Mouse (Mus musculus) bone marrow macrophage, adult 2 months (primary cell): Measurements from ENCODE around the gene Hrh2.

Source experiments
- CTCF ChIP-seq: IDR thresholded peaks from 2 replicates; pipeline ENCODE4 v1.5.1; 2012; ENCODE audit warnings: low read depth, mild to moderate bottlenecking, low read length, moderate library complexity
- POLR2A ChIP-seq: IDR thresholded peaks from 2 replicates; pipeline ENCODE4 v1.6.1; 2012; ENCODE audit warnings: mild to moderate bottlenecking, low read depth, low read length, borderline replicate concordance

DNA sequence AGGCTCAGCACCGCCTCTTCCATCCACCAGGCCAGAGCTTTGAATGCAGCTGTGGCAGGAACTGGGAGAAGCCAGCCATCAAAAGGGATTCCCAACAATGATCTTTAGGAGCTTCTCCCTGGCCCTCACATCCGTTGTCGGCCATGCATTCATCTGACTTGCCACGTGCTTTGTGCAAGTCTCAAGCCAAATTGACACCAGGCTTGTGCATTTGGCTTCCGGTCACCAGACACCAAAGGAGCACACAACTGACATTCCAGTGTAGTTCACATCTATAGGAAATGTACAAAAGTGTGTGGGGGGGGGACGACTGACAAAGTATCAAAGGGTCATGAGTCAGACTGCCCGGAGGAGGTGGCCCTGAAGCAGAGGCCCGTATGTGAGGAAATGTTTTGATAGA, 58.4 kb downstream of the Hrh2 start:
- TF ChIP-seq POLR2A (no peak), CTCF (no peak)
